24 mouse cellular contexts compared by ENCODE assay signal in the genomic region with DNA sequence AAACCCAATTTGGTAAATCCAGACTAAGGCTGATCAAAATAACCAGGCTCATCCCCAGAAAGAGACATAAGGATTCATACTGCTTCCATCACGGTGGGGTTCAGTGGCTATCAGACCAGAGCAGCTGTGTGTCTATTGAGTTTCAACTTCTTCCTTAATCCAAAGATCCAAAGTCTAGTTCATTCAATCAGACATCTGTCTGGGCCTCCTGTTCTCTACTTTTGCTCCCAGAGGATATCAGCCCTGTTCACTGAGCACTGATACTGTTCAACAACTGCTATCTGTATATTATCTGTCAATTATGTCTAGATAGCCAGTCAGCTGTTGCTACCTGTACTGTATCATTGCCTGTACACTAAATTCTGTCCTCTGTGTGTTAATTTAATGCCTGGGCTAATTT.
DNase-seq lines count a peak whose midpoint lies in the region; ATAC-seq and TF ChIP-seq lines count a peak whose summit lies in the region.
"Had no signal": no experiment of that assay in that cellular context is flagged by ENCODE, and none has a peak within 500 bp of the region (broad histone marks: within the 10 kb centered on the region; RNA-seq: fewer than 3 reads in every experiment).

No protein-coding gene starts in this region.

- H3K9me3 ChIP-seq in embryonic facial prominence, embryonic 12.5 days = no peaks in the 10 kb centered on the region
- no peaks in the 10 kb centered on the region for H3K9me3 ChIP-seq in embryonic facial prominence, embryonic 10.5 days
- no peaks in the 10 kb centered on the region for H3K9me3 ChIP-seq in intestine, postnatal 0 days (ENCODE audit: control insufficient read depth)
- H3K9me3 ChIP-seq: embryonic facial prominence, embryonic 13.5 days; embryonic facial prominence, embryonic 15.5 days; forebrain, embryonic 13.5 days; forebrain, embryonic 15.5 days had no signal

- no peak for DNase-seq in embryonic facial prominence, embryonic 10.5 days (ENCODE audit: low spot score)
- DNase-seq in gastrocnemius, adult 2 months = no peak
- DNase-seq in gastrocnemius, adult 8-10 months (ENCODE audit: low spot score in 2 of 2) = no peak
- DNase-seq: adrenal gland, adult 2 months; adrenal gland, postnatal 10 days; adrenal gland, postnatal 25 days; B cell, adult 2 months; cerebellum, adult 11 months; cerebellum, adult 18-20 months; cerebellum, adult 8-10 months; cerebellum, adult 9-11 months; cerebellum, postnatal 14 days; cerebellum, postnatal 36 days; embryo, embryonic 11 days had no signal

- 0 out of 2 replicates have a peak, but pooled peaks cover 4% of the 10 kb centered on the region for H3K4me1 ChIP-seq in embryonic facial prominence, embryonic 12.5 days
- H3K4me1 ChIP-seq in embryonic facial prominence, embryonic 10.5 days = peaks cover 22% of the 10 kb centered on the region
- H3K4me1 ChIP-seq in intestine, postnatal 0 days (replicated peaks; ENCODE audit: control insufficient read depth, insufficient read depth, low read length) = no peaks in the 10 kb centered on the region
- H3K4me1 ChIP-seq: embryonic facial prominence, embryonic 15.5 days had no signal

- H3K4me3 ChIP-seq in embryonic facial prominence, embryonic 12.5 days = no peak overlapping the region
- H3K4me3 ChIP-seq in embryonic facial prominence, embryonic 10.5 days = no peak overlapping the region
- H3K4me3 ChIP-seq in gastrocnemius, adult 2 months = no peak overlapping the region
- H3K4me3 ChIP-seq in intestine, postnatal 0 days (ENCODE audit: low read depth, low read length) = no peak overlapping the region
- H3K4me3 ChIP-seq: embryonic facial prominence, embryonic 13.5 days; embryonic facial prominence, embryonic 15.5 days; erythroblast, embryonic 14.5 days; forebrain, embryonic 13.5 days; forebrain, embryonic 15.5 days had no signal

- no peaks in the 10 kb centered on the region for H3K27me3 ChIP-seq in embryonic facial prominence, embryonic 12.5 days
- H3K27me3 ChIP-seq in embryonic facial prominence, embryonic 10.5 days (replicated peaks; ENCODE audit: low read depth, poor library complexity, severe bottlenecking) = peaks cover 2% of the 10 kb centered on the region; the same call in 1 of the 2 replicates
- H3K27me3 ChIP-seq in intestine, postnatal 0 days (replicated peaks; ENCODE audit: control insufficient read depth, insufficient read depth, low read length) = no peaks in the 10 kb centered on the region
- H3K27me3 ChIP-seq: embryonic facial prominence, embryonic 15.5 days; forebrain, embryonic 13.5 days; forebrain, embryonic 15.5 days had no signal

- ATAC-seq in embryonic facial prominence, embryonic 12.5 days (ENCODE audit: insufficient number of reproducible peaks, insufficient read depth, low FRiP score, low TSS enrichment) = 0 out of 2 replicates have a peak, but pooled peaks have one; percentile 18
- ATAC-seq in intestine, postnatal 0 days = peak; percentile 89
- ATAC-seq: CD4-positive, CD25-positive, alpha-beta regulatory T cell, adult 4 months; forebrain, embryonic 13.5 days; forebrain, embryonic 15.5 days; Patski had no signal

- no peak for TF ChIP-seq CTCF in gastrocnemius, adult 2 months (IDR thresholded peaks at IDR 0.05)
- no peak for TF ChIP-seq CTCF in intestine, postnatal 0 days (IDR thresholded peaks at IDR 0.05; ENCODE audit: low read depth)

- H3K27ac ChIP-seq in embryonic facial prominence, embryonic 12.5 days = peak overlapping the region; percentile 36; the same call in 1 of the 2 replicates
- H3K27ac ChIP-seq in embryonic facial prominence, embryonic 10.5 days (replicated peaks) = no peak overlapping the region
- H3K27ac ChIP-seq in gastrocnemius, adult 2 months = peak overlapping the region; percentile 32; the same call in 1 of the 2 replicates
- H3K27ac ChIP-seq in intestine, postnatal 0 days (ENCODE audit: low read depth, low read length) = no peak overlapping the region
- H3K27ac ChIP-seq: embryonic facial prominence, embryonic 13.5 days; embryonic facial prominence, embryonic 15.5 days; forebrain, embryonic 13.5 days; forebrain, embryonic 15.5 days had no signal

- H3K36me3 ChIP-seq in embryonic facial prominence, embryonic 12.5 days = no peaks in the 10 kb centered on the region
- H3K36me3 ChIP-seq in embryonic facial prominence, embryonic 10.5 days (replicated peaks) = no peaks in the 10 kb centered on the region
- no peaks in the 10 kb centered on the region for H3K36me3 ChIP-seq in intestine, postnatal 0 days (ENCODE audit: control insufficient read depth, insufficient read depth)
- H3K36me3 ChIP-seq: embryonic facial prominence, embryonic 13.5 days; embryonic facial prominence, embryonic 15.5 days; forebrain, embryonic 15.5 days; G1E had no signal

- WGBS in embryonic facial prominence, embryonic 12.5 days = 84% methylated on average over 1 of the region's 1 CpGs
- WGBS in embryonic facial prominence, embryonic 10.5 days = 79% methylated on average over 1 of the region's 1 CpGs
- WGBS in intestine, postnatal 0 days = 58% methylated on average over 1 of the region's 1 CpGs

- no peak overlapping the region for H3K9ac ChIP-seq in embryonic facial prominence, embryonic 12.5 days
- H3K9ac ChIP-seq in intestine, postnatal 0 days (ENCODE audit: low read depth, low read length) = no peak overlapping the region
- H3K9ac ChIP-seq: embryonic facial prominence, embryonic 13.5 days; embryonic facial prominence, embryonic 15.5 days; forebrain, embryonic 13.5 days; forebrain, embryonic 15.5 days had no signal

- H3K4me2 ChIP-seq in embryonic facial prominence, embryonic 12.5 days (replicated peaks) = no peak overlapping the region
- H3K4me2 ChIP-seq in intestine, postnatal 0 days (replicated peaks; ENCODE audit: low read depth) = no peak overlapping the region
- H3K4me2 ChIP-seq: embryonic facial prominence, embryonic 13.5 days; embryonic facial prominence, embryonic 15.5 days; forebrain, embryonic 13.5 days; forebrain, embryonic 15.5 days had no signal

- intact Hi-C loops in gastrocnemius, adult 2 months (cut with DNase I) = no loop called here

Comparison
In these comparisons a context has a peak if more than half of its experiments do, and no peak if none do; other contexts are left out.
1. H3K27ac ChIP-seq: peak in embryonic facial prominence, embryonic 12.5 days (single experiment) and gastrocnemius, adult 2 months (single experiment); none in embryonic facial prominence, embryonic 10.5 days (single experiment) and intestine, postnatal 0 days (single experiment).